Mouse (Mus musculus) spleen, adult 2 months (tissue): ENCODE data around the gene Ruvbl2.
"Not testable (repeated sequence)": the region's sequence is repeated elsewhere in the genome, so short reads cannot be mapped to it uniquely, and the experiment has no call there.

Source experiments
- CTCF ChIP-seq: fragments of 200-500 bp; IDR thresholded peaks from 2 replicates; pipeline ENCODE4 v1.5.1; 2011; ENCODE audit warnings: mild to moderate bottlenecking, inconsistent platforms; ENCODE audit not compliant: insufficient read depth, insufficient read length, insufficient replicate concordance; ENCODE audit errors: extremely low read depth
- POLR2A ChIP-seq: fragments of 200-500 bp; IDR thresholded peaks from 2 replicates; pipeline ENCODE4 v1.6.1; 2011; ENCODE audit warnings: low read depth, low read length, inconsistent platforms

DNA sequence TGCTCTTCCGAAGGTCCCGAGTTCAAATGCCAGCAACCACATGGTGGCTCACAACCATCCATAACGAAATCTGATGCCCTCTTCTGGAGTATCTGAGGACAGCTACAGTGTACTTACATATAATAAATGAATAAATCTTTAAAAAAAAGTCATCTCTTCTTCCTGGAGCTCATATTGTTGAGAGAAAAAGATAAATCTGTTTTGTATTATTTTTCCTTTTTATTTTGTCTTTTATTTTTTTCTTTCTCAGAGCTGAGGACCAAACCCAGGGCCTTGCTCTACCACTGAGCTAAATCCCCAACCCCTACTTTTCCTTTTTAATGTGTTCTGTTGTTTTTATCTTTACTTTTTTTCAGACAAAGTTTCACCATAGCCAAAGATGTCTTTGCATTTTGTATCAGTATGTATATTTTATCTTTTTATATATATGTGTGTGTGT, 41.5 kb downstream of the Ruvbl2 start:
- not testable (repeated sequence) for TF ChIP-seq CTCF, POLR2A
